Mouse (Mus musculus): ENCODE data around the gene Gm10647. TPM values are rescaled to one million over a fixed set of nuclear protein-coding genes. Genes with fewer than 3 reads are reported as not detected.

Gene Gm10647
- polyA plus RNA-seq, 1 experiment from 2014 or later: 0.43 TPM

Other genes with a start within 250 kb of the Gm10647 start
- 121 and 122 TPM in 2 replicates for gene Usp3, start 203.9 kb upstream of the Gm10647 start, polyA plus RNA-seq (2016; fragmentation: Nextera tagmentation; extraction: Ambion mirVana)
- gene Car12, start 83.4 kb upstream of the Gm10647 start, polyA plus RNA-seq (2016; fragmentation: Nextera tagmentation; extraction: Ambion mirVana): 0.91 and 1.6 TPM in 2 replicates
- 20.4 and 22.5 TPM in 2 replicates for gene Aph1b, start 1.5 kb upstream of the Gm10647 start, polyA plus RNA-seq (2016; fragmentation: Nextera tagmentation; extraction: Ambion mirVana)
- 1.7 and 2.2 TPM in 2 replicates for gene Aph1c, start 37.7 kb downstream of the Gm10647 start, polyA plus RNA-seq (2016; fragmentation: Nextera tagmentation; extraction: Ambion mirVana)
- gene Rab8b, start 122.6 kb downstream of the Gm10647 start, polyA plus RNA-seq (2016; fragmentation: Nextera tagmentation; extraction: Ambion mirVana): 50.3 and 50.7 TPM in 2 replicates
- gene Rps27l, start 149.0 kb downstream of the Gm10647 start, polyA plus RNA-seq (2016; fragmentation: Nextera tagmentation; extraction: Ambion mirVana): 588 and 598 TPM in 2 replicates
- 8.8 and 9.7 TPM in 2 replicates for gene Lactb, start 178.4 kb downstream of the Gm10647 start, polyA plus RNA-seq (2016; fragmentation: Nextera tagmentation; extraction: Ambion mirVana)